Mouse (Mus musculus) heart, adult 2 months (tissue): ENCODE data around the gene C87436.

Experiments
- CTCF ChIP-seq: fragments of 200-600 bp; IDR thresholded peaks from 2 replicates; pipeline ENCODE4 v1.8.1; 2022; ENCODE audit warnings: antibody characterized with exemption, mild to moderate bottlenecking, moderate library complexity
- EP300 ChIP-seq: fragments of 200-500 bp; IDR thresholded peaks from 2 replicates; pipeline ENCODE4 v1.6.1; 2011; ENCODE audit warnings: low read depth, low read length, control low read depth; ENCODE audit not compliant: insufficient read depth
- POLR2A ChIP-seq: fragments of 200-500 bp; IDR thresholded peaks from 2 replicates; pipeline ENCODE4 v1.6.1; 2011; ENCODE audit warnings: mild to moderate bottlenecking, low read depth, low read length, control low read depth; ENCODE audit not compliant: insufficient read depth

- TF ChIP-seq EP300 (no peak), CTCF (no peak), POLR2A (no peak)
Observed at GRCm38 (mm10) chr6:86398986-86399385, 39.2 kb upstream of the C87436 start.
